Mouse (Mus musculus) heart, postnatal 0 days (tissue): ENCODE data around the gene Ube2t. TPM values are rescaled to one million over a fixed set of nuclear protein-coding genes. Genes with fewer than 3 reads are reported as not detected.

Experiments
- ATAC-seq: fragments of 200-750 bp; cut with Nextera tagmentation; 2 replicates; pipeline ENCODE4 v1.8.0; 2017; ENCODE audit warnings: low read depth, moderate number of reproducible peaks, moderate library complexity; ENCODE audit not compliant: insufficient read depth
- DNase-seq: peaks from one replicate; pipeline ENCODE4 v3.0.0-alpha.2; 2016; ENCODE audit warnings: low spot score
- H3K27ac ChIP-seq: fragments of 300-500 bp; sonication (generic); 2 replicates; pipeline ENCODE4 v1.5.1; 2014; ENCODE audit warnings: low read depth, mild to moderate bottlenecking
- H3K27me3 ChIP-seq: fragments of 300-500 bp; sonication (generic); 2 replicates; pipeline ENCODE4 v1.6.1; 2014; ENCODE audit warnings: low read length, mixed read lengths; ENCODE audit not compliant: control insufficient read depth, insufficient read depth
- H3K36me3 ChIP-seq: fragments of 300-500 bp; sonication (generic); replicated peaks from 2 replicates; pipeline ENCODE4 v1.6.1; 2014; ENCODE audit warnings: low read length, mixed read lengths; ENCODE audit not compliant: control insufficient read depth, insufficient read depth
- H3K4me1 ChIP-seq: fragments of 300-500 bp; sonication (generic); 2 replicates; pipeline ENCODE4 v1.6.1; 2014; ENCODE audit warnings: antibody characterized with exemption; ENCODE audit not compliant: control insufficient read depth, insufficient read depth
- H3K4me2 ChIP-seq: fragments of 300-500 bp; sonication (generic); 2 replicates; pipeline ENCODE4 v1.6.1; 2014; ENCODE audit warnings: low read depth, mild to moderate bottlenecking, low read length, moderate library complexity
- H3K4me3 ChIP-seq: fragments of 300-500 bp; sonication (generic); 2 replicates; pipeline ENCODE4 v1.5.1; 2014; ENCODE audit warnings: low read depth, low read length
- H3K9ac ChIP-seq: fragments of 300-500 bp; sonication (generic); replicated peaks from 2 replicates; pipeline ENCODE4 v1.6.1; 2014; ENCODE audit warnings: low read depth, low read length, mixed read lengths
- H3K9me3 ChIP-seq: fragments of 300-500 bp; sonication (generic); replicated peaks from 2 replicates; pipeline ENCODE4 v1.6.1; 2016; ENCODE audit warnings: low read length; ENCODE audit not compliant: control insufficient read depth
- CTCF ChIP-seq: IDR thresholded peaks from 2 replicates; pipeline ENCODE4 v1.5.1; 2016; ENCODE audit warnings: antibody characterized with exemption, control low read depth, low read depth
- EP300 ChIP-seq: IDR thresholded peaks from 2 replicates; pipeline ENCODE4 v1.6.1; 2016; ENCODE audit warnings: antibody characterized with exemption, low read depth
- WGBS: fragments of 180-500 bp; shearing (Covaris S2); extraction: QIAGEN DNeasy Blood & Tissue Kit; methylation state at CpG from one replicate; pipeline ENCODE4 v1.1.7; 2014; 5-methylcytosine and 5-hydroxymethylcytosine counted together
- polyA plus RNA-seq: library from polyadenylated mRNA; unstranded; fragments of >200 nt; fragmentation: Nextera tagmentation; extraction: Ambion mirVana; gene quantifications from 2 replicates; pipeline ENCODE4 v1.2.1, GENCODE M21; 2015
- total RNA-seq: library from RNA; depleted of rRNA; stranded (reverse); fragments of >200 nt; gene quantifications from 2 replicates; pipeline ENCODE4 v1.2.3, GENCODE M21; 2014; ENCODE audit warnings: low replicate concordance

The Ube2t gene
- total and polyA plus RNA-seq, 2 experiments from 2014 or later: 22.5 to 30.2 TPM

DNA sequence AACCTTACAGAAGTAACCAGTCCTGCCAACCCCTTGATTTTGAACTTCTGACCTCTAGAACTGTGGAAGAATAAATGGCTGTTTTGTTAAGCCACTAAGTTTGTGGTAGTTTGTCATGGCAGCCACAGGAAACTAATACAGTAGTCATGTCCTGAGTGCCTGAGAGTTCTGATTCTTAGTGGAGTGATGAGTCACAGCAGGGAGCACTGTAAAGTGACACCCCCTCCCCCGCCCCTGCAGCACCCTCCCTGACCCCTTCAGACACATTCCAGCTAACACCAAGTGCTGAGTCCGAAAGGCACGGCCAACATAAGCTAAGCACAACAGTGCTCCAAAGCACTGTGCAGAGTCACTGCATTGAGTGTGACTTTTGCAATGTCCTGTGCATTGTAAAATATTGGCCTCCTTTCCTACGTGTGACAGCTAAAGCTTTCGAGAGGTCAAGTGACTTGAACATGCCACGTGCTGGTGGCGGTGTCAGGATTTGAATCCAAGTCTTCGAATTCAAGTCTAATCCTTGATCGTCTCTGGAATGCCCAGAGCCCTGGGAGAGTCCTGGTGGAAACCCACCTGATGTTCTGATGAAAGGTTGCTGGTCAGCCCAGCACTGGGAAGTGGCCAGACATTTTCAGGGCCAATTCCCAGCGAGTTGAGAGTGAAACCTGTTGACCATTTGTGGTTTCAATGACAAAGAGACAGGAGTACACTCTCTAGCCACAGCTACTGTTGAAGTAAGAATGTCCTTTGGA, 54.7 kb downstream of the Ube2t start:
- Histone ChIP-seq H3K4me3 (no peak overlapping the region), H3K9me3 (no peaks in the 10 kb centered on the region), H3K27me3 (no peaks in the 10 kb centered on the region), H3K9ac (no peak overlapping the region), H3K4me1 (peaks cover 61% of the 10 kb centered on the region), H3K27ac (peak overlapping the region; percentile 40), H3K4me2 (no peak overlapping the region), H3K36me3 (no peaks in the 10 kb centered on the region)
- DNase-seq (no peak), ATAC-seq (no peak)
- 65% methylated on average over 10 of the region's 10 CpGs for WGBS
- TF ChIP-seq CTCF (no peak), EP300 (no peak)

- Histone ChIP-seq H3K27me3 (no peaks in the 10 kb centered on the region), H3K9ac (no peak overlapping the region), H3K27ac (peak overlapping the region; percentile 40), H3K9me3 (no peaks in the 10 kb centered on the region), H3K4me3 (no peak overlapping the region), H3K36me3 (no peaks in the 10 kb centered on the region), H3K4me2 (no peak overlapping the region), H3K4me1 (peaks cover 59% of the 10 kb centered on the region)
- ATAC-seq (peak; percentile 19; the same call in 1 of the 2 replicates), DNase-seq (no peak)
- 24% methylated on average over 2 of the region's 2 CpGs for WGBS
- no peak for TF ChIP-seq EP300
- TF ChIP-seq CTCF: no peak
Measured at GRCm38 (mm10) chr1:135017656-135018015, 55.3 kb downstream of the Ube2t start.

DNA sequence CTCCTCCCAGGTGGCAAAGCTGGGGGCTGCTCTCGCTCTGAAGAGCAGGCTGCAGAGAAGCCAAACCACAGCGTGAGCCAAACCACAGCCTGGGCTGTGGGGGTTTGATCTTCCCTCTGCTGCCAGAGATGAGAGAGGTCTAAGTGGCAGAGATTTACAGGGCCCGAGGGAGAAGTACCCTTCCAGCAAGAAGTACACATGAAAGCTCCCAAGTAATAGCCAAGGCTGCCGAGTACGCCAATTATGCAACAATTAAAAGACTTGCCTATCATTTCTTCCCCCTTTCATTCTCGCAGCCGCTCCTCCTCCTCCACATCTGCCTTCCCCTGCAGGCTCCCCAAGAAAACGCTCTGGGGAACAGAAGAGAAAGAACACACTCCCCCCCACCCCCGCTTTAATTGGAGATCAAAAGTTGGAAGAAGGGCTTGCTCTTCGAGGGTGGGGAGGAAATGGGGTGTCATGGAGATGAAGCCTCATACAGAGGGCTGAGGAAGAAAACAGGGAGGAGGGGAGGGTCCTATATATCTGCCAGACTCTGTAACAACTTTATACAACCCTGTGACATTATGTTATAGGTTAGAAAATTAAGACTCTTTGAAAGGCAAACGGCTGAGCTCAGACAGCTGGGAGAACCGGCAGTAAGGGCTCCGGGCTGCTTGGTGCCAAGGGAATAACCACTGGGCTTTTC, 56.9 kb downstream of the Ube2t start:
- TF ChIP-seq CTCF (no peak), EP300 (no peak)
- Histone ChIP-seq H3K36me3 (no peaks in the 10 kb centered on the region), H3K27ac (no peak overlapping the region), H3K4me2 (no peak overlapping the region), H3K27me3 (no peaks in the 10 kb centered on the region), H3K4me3 (no peak overlapping the region), H3K9ac (no peak overlapping the region), H3K4me1 (peaks cover 58% of the 10 kb centered on the region), H3K9me3 (0 out of 2 replicates have a peak, but pooled peaks cover 5% of the 10 kb centered on the region)
- DNase-seq: no peak
- WGBS: 47% methylated on average over 13 of the region's 13 CpGs
- ATAC-seq: no peak

DNA sequence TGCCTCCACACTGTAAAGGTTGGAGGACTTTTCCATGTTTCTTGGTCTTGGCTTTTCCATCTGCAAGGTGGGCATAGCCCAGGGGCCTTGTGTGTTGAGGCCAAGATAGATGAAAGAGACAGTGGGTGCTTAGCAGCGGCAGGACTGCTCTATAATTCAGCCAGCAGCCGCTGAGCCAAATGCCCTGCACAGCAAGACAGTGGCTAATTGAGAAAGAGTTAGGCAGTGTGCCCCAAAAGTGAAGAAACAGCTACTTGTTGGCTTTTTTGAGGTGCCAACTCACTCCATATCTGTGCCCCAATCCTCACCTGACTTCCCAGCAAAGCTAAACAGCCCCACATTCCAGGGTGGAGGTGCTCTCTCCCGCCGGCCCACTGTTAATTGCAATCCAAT, 57.4 kb downstream of the Ube2t start:
- ATAC-seq: no peak
- H3K9me3 ChIP-seq: 0 out of 2 replicates have a peak, but pooled peaks cover 5% of the 10 kb centered on the region
- H3K4me3 ChIP-seq: no peak overlapping the region
- WGBS: 74% methylated on average over 4 of the region's 4 CpGs
- TF ChIP-seq CTCF (no peak), EP300 (no peak)
- no peak for DNase-seq
- H3K4me1 ChIP-seq: peaks cover 53% of the 10 kb centered on the region
- 0 out of 2 replicates have a peak overlapping the region, but pooled peaks have one; percentile 64 for H3K27ac ChIP-seq
- no peaks in the 10 kb centered on the region for H3K36me3 ChIP-seq
- H3K4me2 ChIP-seq: no peak overlapping the region
- no peaks in the 10 kb centered on the region for H3K27me3 ChIP-seq
- no peak overlapping the region for H3K9ac ChIP-seq

DNA sequence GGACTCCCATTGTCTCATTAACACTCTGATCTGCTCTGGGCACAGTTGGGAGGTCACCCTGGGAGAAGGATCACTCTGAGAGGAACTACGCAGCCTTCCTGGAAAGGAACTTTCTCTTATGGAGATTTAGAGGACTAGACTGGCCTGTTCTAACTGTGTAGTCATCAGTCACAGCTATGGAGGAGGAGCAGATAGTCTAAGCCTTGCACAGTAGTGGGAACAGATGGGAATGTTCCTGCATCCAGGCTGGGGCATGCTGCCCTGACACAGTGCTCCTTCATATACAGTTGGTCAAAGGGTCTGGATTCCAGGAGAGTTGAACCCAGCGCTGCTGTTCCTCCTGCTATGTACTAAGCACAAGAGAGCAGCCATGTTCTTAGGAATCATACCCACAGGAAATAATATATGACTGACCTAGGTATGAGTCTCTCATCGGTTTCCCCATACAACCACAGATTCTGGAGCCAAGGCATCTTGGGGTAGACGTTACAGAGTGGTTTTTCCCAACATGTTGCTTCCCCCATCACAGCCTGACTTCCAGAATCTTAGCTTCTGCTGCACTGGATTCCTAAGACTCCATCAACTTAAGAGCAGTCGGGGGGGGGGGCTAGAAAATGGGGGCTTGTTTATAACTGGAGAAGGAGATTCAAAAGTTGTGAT, 58.0 kb downstream of the Ube2t start:
- DNase-seq (no peak), ATAC-seq (no peak)
- Histone ChIP-seq H3K9me3 (0 out of 2 replicates have a peak, but pooled peaks cover 5% of the 10 kb centered on the region), H3K4me2 (no peak overlapping the region), H3K27ac (peak overlapping the region; percentile 64; the same call in 1 of the 2 replicates), H3K36me3 (no peaks in the 10 kb centered on the region), H3K4me3 (no peak overlapping the region), H3K9ac (no peak overlapping the region; the same call in 1 of the 2 replicates), H3K4me1 (peaks cover 46% of the 10 kb centered on the region), H3K27me3 (no peaks in the 10 kb centered on the region)
- TF ChIP-seq CTCF (no peak), EP300 (no peak)
- WGBS: 62% methylated on average over 5 of the region's 5 CpGs
